Mouse (Mus musculus) embryonic fibroblast, embryonic 13.5 days (primary cell): ENCODE data around the gene Mrpl47. TPM values are rescaled to one million over a fixed set of nuclear protein-coding genes. Genes with fewer than 3 reads are reported as not detected.
"Not testable (repeated sequence)": the region's sequence is repeated elsewhere in the genome, so short reads cannot be mapped to it uniquely, and the experiment has no call there.

ENCODE experiments used
- H3K27ac ChIP-seq: 2 replicates; pipeline ENCODE4 v1.5.1; 2012; ENCODE audit warnings: low read length, control low read depth, inconsistent platforms; ENCODE audit not compliant: insufficient read depth
- H3K4me1 ChIP-seq: 2 replicates; pipeline ENCODE4 v1.6.1; 2011; ENCODE audit warnings: low read length; ENCODE audit not compliant: control insufficient read depth, insufficient read depth
- H3K4me3 ChIP-seq: 2 replicates; pipeline ENCODE4 v1.5.1; 2011; ENCODE audit warnings: mild to moderate bottlenecking, control low read depth, low read length; ENCODE audit not compliant: insufficient read depth
- CTCF ChIP-seq: IDR thresholded peaks from 2 replicates; pipeline ENCODE4 v1.5.1; 2011; ENCODE audit warnings: mild to moderate bottlenecking, control low read depth, low read length, moderate library complexity, borderline replicate concordance; ENCODE audit not compliant: insufficient read depth
- POLR2A ChIP-seq: IDR thresholded peaks from 2 replicates; pipeline ENCODE4 v1.6.1; 2011; ENCODE audit warnings: low read depth, mild to moderate bottlenecking, control low read depth, low read length, moderate library complexity
- polyA plus RNA-seq: library from polyadenylated mRNA; stranded (reverse); fragments of >200 nt; gene quantifications from 2 replicates; pipeline ENCODE4 v1.2.4, GENCODE M21; 2011; ENCODE audit warnings: low read depth; ENCODE audit not compliant: missing spikeins, insufficient read length

Mrpl47 gene
- polyA plus RNA-seq, 1 experiment, result 22.7 TPM

DNA sequence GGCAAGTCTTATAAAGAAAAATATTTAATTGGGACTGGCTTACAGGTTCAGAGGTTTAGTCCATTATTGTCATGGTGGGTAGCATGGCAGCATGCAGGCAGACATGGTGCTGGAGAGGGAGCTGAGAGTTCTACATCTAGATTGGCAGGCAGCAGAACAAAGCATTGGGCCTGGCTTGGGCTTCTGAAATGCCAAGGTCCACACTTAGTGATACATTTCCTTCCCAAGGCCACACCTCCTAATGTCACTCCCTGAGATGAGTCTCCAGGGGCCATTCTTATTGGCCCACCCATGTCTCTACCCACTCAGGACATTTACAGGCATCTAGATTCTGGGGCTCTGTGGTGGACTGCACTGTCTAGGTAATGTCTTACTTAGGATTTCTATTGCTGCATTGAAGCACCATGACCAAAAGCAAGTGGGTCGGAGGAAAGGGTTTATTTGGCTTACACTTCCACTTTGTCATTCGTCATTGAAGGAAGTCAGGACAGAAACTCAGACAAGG, 4.9 kb upstream of the Mrpl47 start:
- Histone ChIP-seq H3K4me3 (no peak overlapping the region), H3K27ac (no peak overlapping the region), H3K4me1 (no peaks in the 10 kb centered on the region; the same call in 1 of the 2 replicates)
- TF ChIP-seq CTCF, result no peak
- TF ChIP-seq POLR2A, result no peak

DNA sequence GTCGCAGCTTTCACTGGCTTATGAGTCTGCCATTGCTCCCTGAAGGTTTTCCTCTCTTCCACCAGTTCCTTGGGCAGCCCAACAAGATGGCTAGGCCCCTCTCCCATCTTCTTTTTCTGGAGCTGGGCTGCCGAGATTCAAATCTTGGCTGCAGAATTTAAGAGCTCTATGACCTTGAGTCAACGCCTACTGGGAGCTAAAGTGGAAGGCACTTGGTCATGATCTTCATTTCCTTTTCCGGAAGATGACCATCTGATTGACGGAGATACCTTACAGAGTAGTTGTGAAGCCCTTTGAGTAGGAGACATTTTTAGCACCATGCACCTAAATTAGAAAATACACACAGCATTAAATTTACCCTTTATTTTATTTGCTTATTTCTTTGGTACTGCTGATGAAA, 1.1 kb upstream of the Mrpl47 start:
- TF ChIP-seq CTCF, result no peak
- TF ChIP-seq POLR2A, result no peak
- no peak overlapping the region for H3K4me3 ChIP-seq
- no peaks in the 10 kb centered on the region; the same call in 1 of the 2 replicates for H3K4me1 ChIP-seq

GRCm38 (mm10) chr3:32736244-32737171, 897 bp downstream of the Mrpl47 start, which contains the start of gene Ndufb5:
Ndufb5 (plus strand) TSS chr3:32736990.
- TF ChIP-seq CTCF (no peak), POLR2A (peak; percentile 85)
- Histone ChIP-seq H3K4me1 (no peaks in the 10 kb centered on the region; the same call in 1 of the 2 replicates), H3K27ac (peak within 1 kb of the TSS; percentile 35; the same call in 1 of the 2 replicates), H3K4me3 (peak within 1 kb of the TSS; percentile 84)

More for the DNA sequence above, 1.1 kb upstream of the Mrpl47 start:
- no peak overlapping the region for H3K27ac ChIP-seq

GRCm38 (mm10) chr3:32727861-32728260, 9.5 kb downstream of the Mrpl47 start:
- Histone ChIP-seq H3K4me3 (no peak overlapping the region), H3K27ac (no peak overlapping the region), H3K4me1 (no peaks in the 10 kb centered on the region)
- TF ChIP-seq POLR2A (no peak), CTCF (no peak)

- Histone ChIP-seq H3K4me1 (no peaks in the 10 kb centered on the region), H3K27ac (no peak overlapping the region), H3K4me3 (no peak overlapping the region)
- TF ChIP-seq POLR2A (no peak), CTCF (no peak)
These were observed 11.5 kb downstream of the Mrpl47 start for GRCm38 (mm10) chr3:32725951-32726350.

GRCm38 (mm10) chr3:32724191-32724590, 13.2 kb downstream of the Mrpl47 start:
- H3K4me1 ChIP-seq, result no peaks in the 10 kb centered on the region
- H3K27ac ChIP-seq, result no peak overlapping the region
- no peak for TF ChIP-seq CTCF
- TF ChIP-seq POLR2A, result no peak
- H3K4me3 ChIP-seq, result no peak overlapping the region

- Histone ChIP-seq H3K27ac (no peak overlapping the region), H3K4me1 (no peaks in the 10 kb centered on the region), H3K4me3 (no peak overlapping the region)
- no peak for TF ChIP-seq CTCF
- no peak for TF ChIP-seq POLR2A
These were observed 19.1 kb downstream of the Mrpl47 start for GRCm38 (mm10) chr3:32718271-32718670.

DNA sequence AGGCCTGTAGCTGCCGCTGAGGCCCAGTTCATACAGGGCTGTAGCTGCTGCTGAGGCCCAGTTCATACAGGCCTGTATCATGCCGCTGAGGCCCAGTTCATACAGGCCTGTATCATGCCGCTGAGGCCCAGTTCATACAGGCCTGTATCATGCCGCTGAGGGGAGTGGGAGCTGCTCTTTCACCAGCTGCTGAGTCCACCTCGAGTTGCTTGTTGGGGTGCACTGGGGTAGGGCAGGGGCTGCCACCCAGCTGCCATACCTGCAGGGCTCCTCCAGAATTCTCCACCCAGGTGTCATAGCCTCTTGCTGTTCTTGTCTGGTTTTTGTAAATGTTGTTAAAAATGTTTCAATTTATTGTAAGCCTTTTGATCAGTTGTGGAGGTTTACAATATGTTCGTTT, 20.0 kb downstream of the Mrpl47 start:
- H3K4me1 ChIP-seq, H3K4me3 ChIP-seq, H3K27ac ChIP-seq: not testable (repeated sequence)

DNA sequence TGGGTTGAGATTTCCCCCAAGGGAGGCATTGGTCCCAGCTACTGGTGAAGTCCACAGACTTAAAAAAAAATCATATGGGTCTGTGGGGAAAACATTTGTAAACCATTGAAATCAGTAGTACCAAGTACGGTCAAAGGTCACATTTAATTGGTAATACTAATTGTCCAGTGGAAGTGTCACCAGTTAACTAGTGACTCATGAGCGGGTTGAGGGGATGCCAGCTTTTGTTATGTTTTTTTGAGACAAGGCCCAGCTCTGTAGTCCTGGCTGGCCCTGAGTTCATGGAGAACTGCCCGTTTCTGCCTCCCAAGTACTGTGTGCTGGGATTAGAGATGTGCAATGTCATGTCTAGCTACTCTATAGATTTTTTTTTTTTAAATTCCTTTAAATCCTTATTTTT, 23.7 kb downstream of the Mrpl47 start:
- Histone ChIP-seq H3K4me3 (no peak overlapping the region), H3K27ac (no peak overlapping the region), H3K4me1 (no peaks in the 10 kb centered on the region)
- no peak for TF ChIP-seq CTCF
- TF ChIP-seq POLR2A, result no peak

GRCm38 (mm10) chr3:32709388-32709787, 28.0 kb downstream of the Mrpl47 start:
- no peak for TF ChIP-seq CTCF
- TF ChIP-seq POLR2A, result no peak
- H3K27ac ChIP-seq, result peak overlapping the region; percentile 69; the same call in 1 of the 2 replicates
- no peaks in the 10 kb centered on the region for H3K4me1 ChIP-seq
- peak overlapping the region; percentile 93 for H3K4me3 ChIP-seq
